Mouse (Mus musculus): ENCODE data around the gene Klf13.

The Klf13 gene

DNA sequence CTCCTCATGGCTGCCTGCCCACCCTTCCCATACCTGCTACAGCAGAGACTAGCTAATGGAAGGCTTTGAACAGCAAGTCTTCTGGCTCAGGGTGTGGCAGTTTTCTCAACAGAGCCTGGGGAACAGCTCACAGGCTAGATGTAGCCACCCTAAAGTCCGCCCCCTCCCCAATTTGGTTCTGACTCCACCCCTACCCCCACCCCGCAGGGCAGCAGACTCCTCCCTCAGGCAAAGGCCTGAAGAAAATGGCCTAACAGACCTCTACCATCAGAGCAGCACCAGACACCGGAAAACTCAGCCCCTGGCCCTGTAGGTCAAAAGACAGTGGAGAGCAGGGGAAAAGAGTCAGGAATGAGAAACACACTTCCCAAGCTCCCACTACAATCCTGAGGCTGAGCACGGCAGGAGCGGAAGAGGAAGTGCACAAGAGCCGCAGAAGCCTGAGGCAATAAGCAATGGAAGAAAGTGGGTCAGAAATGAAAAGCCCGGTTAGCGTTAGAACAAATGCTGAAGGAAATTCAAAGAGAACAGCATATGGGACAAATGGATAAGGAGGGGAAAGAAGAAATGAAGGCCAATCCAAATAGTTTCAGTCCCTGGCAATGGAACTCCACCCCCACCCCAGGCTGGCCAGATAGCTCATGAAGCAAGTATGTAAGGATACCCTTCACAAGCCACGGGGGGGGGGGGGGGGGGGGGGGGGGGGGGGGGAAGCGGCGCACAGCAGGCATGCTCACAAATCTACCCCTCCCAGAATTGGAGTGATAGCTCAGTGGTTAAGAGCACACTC lies 30.0 kb downstream of the Klf13 start:
- no peak for DNase-seq (ENCODE audit: extremely low spot score, low read depth, low spot score)

DNA sequence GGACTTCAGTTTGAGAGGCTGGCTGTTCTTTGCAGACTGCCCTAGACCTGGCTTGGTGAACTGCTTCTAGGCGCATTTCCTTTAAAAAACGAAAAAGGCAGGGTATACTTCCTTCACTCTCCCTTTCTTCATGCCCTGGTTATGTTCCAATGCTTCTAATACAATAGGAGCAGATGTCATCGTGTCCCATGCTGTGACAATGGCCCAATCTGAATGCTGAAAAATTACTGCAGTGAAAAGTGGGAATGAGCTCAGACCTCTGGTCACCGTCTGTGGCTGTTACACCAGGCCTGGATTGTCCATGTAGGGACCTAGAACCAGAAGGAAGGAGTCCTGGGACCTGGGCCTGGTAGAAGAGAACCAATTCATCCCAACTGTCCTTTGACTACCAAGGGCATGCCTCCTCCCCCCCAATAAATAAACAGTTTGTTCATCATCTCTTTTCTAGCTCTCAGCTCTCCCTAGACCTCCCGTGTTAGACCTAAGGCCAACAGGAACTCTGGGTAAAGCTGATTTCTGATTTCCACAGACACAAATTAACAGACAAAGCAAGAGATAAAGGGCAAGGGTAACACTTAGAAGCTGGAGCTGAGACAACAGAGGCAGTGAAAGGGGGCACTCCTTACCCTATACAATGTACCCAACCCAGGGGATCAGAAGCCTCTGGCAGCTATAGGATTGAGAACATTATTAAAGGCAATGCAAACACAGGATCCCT lies 30.8 kb downstream of the Klf13 start:
- DNase-seq (ENCODE audit: extremely low spot score, low read depth, low spot score), result no peak

DNA sequence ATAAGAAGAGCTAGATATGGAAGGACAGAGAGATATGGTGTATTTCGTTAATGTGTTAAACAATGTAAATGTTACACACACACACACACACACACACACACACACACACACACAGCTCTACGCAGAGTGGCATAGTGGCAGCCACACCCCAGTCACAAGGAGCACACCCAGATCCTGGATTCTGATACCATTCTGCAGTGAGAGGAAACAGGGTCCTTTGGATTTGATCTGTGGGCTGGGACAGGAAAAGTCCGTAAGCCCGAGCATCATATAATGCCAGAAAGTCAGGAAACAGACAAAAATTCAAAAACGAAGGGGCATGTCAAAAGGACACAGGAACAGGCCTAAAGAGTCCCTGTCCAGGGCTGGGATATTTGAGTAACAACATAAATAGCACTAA lies 33.1 kb downstream of the Klf13 start:
- DNase-seq (ENCODE audit: extremely low spot score, low read depth, low spot score), result no peak

DNA sequence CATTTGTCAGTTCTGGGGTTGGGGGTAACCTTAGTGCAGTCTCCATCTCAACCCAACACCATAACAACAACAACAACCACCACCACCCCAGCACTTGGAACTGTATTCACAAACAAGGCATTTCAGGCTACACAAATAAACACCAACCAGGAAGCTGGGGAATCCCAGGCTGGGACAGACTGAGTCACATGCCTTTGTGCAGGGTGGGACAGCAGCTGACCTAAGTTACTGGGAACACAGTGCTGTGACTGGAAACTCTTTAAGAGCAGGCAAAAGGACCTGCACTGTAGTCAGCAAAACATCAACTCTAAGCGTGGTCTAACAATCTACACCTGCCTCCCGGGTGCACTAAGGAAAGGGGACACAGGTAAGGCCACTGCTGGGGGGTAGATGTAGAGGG lies 33.5 kb downstream of the Klf13 start:
- no peak for DNase-seq (ENCODE audit: extremely low spot score, low read depth, low spot score)

DNA sequence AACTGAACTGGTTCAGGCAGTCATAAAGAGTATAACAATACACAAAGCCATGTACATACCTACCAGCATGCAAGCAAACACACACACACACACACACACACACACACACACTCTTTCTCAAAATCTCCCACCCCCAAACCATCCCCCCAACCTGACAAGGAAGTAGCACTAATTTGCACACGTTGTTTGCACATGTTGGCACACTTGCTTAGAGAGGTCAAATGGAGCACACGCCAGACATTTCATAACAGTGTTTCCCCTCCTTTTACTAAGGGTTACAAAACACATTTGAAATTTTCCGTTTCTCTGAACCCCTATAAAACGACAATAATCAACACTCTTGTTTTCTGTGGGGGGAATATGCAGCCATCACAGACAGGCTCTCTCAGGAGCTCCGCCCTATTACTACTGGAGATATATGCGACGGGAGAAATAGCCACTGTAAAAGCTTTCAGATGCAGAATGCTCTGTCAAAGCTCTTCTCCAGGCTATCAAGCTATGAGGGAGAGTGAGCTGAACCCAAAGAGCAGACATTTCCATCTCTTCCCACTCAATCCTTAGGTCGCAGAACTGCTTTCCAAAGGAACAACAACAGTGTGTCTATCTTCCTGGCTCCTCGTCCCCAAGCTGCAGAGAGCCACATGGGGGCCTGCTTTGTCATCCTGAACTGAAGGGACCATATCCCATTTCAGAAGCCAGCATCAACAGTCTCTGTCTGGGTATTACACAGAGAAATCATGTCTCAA lies 34.9 kb downstream of the Klf13 start:
- no peak for DNase-seq (ENCODE audit: extremely low spot score, low read depth, low spot score)

DNA sequence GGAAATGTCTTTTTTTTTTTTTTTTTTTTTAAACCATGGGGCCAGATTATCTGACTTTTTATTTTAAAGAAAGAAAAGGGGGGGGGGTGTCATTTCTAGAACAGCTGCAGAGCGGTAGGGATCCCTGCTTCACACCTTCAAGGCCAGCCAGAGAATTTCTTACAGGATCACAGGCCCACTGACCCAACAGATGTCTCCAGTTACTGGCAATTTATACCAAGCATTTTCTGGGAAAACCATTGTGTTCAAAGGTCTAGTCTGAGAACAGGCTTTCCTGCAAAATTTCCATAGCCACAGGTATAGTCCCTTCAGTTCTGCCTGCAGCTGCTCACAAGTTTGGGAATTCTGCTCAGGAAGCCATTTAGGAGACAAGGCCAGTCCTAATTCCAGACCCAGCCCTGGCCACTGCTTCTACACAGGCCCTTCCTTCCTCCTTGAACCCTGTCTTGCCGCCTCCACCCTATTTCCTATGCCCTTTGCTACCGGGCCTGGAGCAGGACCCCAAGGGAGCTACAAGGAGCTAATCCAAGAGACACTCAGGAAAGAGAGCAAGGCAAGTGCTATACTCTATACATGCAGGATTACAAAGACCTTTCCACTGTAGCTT lies 36.0 kb downstream of the Klf13 start:
- no peak for DNase-seq (ENCODE audit: extremely low spot score, low read depth, low spot score)

GRCm38 (mm10) chr7:63901942-63902341 lies 36.8 kb downstream of the Klf13 start:
- DNase-seq (ENCODE audit: extremely low spot score, low read depth, low spot score), result no peak

DNA sequence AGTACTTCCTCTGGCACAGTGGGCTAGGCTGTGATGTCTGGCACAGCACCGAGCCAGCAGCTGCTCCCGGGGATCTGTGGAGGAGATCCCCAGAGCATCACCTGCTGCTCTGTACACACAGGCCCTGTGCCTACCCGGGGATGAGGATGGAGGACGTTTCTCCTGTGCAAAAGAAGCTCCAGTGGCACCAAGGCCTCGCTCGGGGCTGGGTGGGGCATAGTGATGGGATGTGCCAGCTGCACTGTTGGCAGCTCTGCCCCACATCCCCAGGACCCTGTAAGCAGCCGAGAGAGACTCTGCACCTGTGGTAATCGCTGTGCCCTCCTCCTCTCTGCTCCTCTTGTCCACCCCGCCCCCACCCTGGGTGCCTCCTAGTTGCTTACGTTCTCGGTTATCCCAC lies 37.4 kb downstream of the Klf13 start:
- no peak for DNase-seq (ENCODE audit: extremely low spot score, low read depth, low spot score)

- no peak for DNase-seq (ENCODE audit: extremely low spot score, low read depth, low spot score)
Measured at GRCm38 (mm10) chr7:63900411-63900810, 38.3 kb downstream of the Klf13 start.

- no peak for DNase-seq (ENCODE audit: extremely low spot score, low read depth, low spot score)
Measured at GRCm38 (mm10) chr7:63899925-63900324, 38.8 kb downstream of the Klf13 start.

GRCm38 (mm10) chr7:63898201-63898600 lies 40.5 kb downstream of the Klf13 start:
- no peak for DNase-seq (ENCODE audit: extremely low spot score, low read depth, low spot score)

DNA sequence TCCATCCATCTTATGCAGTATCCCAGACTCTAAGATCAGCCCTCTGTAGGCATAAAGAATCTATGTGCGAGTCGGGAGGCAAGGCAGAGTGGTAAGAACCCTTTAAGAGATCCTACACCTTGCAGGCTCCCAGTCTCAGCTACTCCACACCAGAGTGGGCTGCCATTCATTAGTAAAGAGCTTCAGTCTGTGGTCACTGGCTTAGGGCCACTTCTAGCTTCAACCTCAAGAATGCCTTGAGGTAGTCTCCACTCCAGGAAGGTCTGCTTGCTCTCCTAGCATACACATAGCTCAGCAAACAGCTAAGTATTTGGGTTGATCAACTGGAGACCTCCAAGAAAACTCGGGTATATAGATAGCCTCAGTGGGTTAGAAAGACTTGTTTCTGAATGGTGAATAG lies 41.1 kb downstream of the Klf13 start:
- no peak for DNase-seq (ENCODE audit: extremely low spot score, low read depth, low spot score)

- DNase-seq (ENCODE audit: extremely low spot score, low read depth, low spot score), result no peak
Measured at GRCm38 (mm10) chr7:63896968-63897468, 41.7 kb downstream of the Klf13 start.

GRCm38 (mm10) chr7:63896276-63896967 lies 42.3 kb downstream of the Klf13 start:
- DNase-seq (ENCODE audit: extremely low spot score, low read depth, low spot score), result no peak

DNA sequence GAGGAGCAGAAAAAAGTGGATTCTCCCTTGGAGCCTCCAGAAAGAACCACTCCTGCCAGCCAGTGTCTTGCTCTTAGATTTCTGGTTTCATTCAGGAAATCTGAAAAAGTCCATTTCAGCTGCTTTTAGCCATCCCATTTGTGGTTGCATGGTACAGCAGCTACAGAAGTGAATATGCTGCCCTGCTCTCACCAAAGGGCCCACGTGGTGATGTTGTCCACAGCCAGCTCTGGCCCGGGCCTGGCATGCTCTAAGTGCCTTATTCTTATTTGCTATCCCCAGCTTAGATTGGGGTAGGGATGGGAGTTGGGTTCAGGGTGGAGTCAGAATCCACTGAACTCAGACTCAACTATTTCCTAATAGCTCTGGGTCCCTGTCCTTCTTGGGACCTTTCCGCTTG lies 43.5 kb downstream of the Klf13 start:
- no peak for DNase-seq (ENCODE audit: extremely low spot score, low read depth, low spot score)

DNA sequence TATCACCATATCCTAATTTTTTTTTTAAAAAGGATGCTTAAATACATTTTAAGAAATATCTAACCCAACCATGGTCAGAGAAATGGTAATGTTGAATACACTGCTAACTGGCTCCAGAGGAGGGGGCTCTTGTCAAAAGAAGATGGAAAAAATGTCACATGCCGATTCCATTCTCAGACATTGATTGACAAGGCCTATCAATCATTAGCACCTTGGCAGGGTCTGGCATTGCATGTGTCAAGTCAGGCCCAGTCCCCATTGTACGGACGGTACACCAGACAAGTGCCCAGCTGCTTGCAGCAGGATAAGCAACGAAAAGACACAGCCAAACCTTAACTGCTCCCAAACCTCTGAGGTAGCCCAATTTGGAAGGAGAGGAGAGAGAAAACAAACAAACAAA lies 44.1 kb downstream of the Klf13 start:
- no peak for DNase-seq (ENCODE audit: extremely low spot score, low read depth, low spot score)

DNA sequence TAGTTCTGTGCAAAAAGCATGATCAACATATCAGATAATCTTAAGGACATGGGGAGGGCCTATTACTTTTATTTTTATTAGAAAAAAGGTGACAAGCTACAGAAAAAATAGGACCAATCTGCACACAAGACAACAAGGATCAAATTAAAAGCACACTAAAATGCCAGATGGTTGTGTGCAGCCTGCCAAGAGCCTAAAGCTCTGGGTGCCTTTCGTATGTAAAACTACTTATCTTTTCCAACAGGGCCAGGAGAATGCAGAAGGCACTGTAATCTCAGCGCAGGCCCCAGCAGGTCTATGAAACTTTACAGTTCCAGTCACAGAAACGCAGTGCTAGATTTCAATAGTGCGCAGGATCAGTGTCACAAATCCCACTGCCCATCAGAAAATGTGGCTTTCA lies 45.0 kb downstream of the Klf13 start:
- no peak for DNase-seq (ENCODE audit: extremely low spot score, low read depth, low spot score)

GRCm38 (mm10) chr7:63893201-63893600 lies 45.5 kb downstream of the Klf13 start:
- no peak for DNase-seq (ENCODE audit: extremely low spot score, low read depth, low spot score)

DNA sequence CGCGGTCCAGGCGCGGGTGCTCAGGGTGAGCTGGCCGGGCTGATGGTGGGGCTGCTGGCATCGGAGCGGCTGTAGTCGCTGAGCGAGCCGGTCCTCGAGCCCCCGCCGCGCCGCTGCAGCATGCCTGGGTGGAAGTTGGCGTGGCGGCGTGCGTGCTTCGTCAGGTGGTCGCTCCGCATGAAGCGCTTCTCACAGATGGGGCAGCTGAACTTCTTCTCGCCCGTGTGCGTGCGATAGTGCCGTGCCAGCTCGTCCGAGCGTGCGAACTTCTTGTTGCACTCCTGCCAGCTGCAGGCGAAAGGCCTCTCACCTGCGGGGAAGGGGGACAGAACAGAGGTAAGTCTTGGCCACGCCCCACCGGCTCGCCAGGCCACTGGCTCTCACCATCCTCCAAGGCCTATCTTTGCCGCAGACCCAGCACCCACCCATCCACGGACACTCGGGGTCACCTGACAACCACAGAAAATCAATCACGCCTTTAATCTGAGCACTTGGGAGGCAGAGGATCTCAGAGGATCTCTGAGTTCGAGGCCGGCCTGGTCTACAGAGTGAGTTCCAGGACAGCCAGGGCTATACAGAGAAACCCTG lies 47.1 kb downstream of the Klf13 start:
- no peak for DNase-seq (ENCODE audit: extremely low spot score, low read depth, low spot score)
